Mouse (Mus musculus) hematopoietic stem cell, adult 5-6 weeks (primary cell): ENCODE results near the gene Adamts20. TPM values are rescaled to one million over a fixed set of nuclear protein-coding genes. Genes with fewer than 3 reads are reported as not detected.
A peak's percentile ranks its signal among the peaks of the same experiment; 100 is the strongest.
"Not testable (repeated sequence)": the region's sequence is repeated elsewhere in the genome, so short reads cannot be mapped to it uniquely, and the experiment has no call there.

Experiments
- ATAC-seq, 2 experiments: fragments of 125-278 bp in 1 of 2; replicated peaks in 1 of 2; 2 replicates each; pipeline ENCODE4 v1.8.0; 2016 to 2017; ENCODE audit warnings: inconsistent platforms in 2 of 2, mild to moderate bottlenecking in 2 of 2, moderate number of reproducible peaks in 2 of 2, low read depth in 1 of 2, moderate TSS enrichment in 1 of 2; ENCODE audit not compliant: low FRiP score in 2 of 2, poor library complexity in 2 of 2, severe bottlenecking in 2 of 2, insufficient read depth in 1 of 2, low TSS enrichment in 1 of 2
- total RNA-seq: library from RNA; stranded (forward); fragments of 172-1452, 232-1000 nt; gene quantifications from 2 replicates; pipeline ENCODE4 v1.2.3, GENCODE M21; 2017

Adamts20 gene
- total RNA-seq, 1 experiment from 2014 or later = not detected

GRCm38 (mm10) chr15:94404071-94404545 lies 61.1 kb downstream of the Adamts20 start:
- ATAC-seq = peak; percentile 41 to 44; a peak in 3 of 4 replicates

GRCm38 (mm10) chr15:94403461-94404070 lies 61.7 kb downstream of the Adamts20 start:
- ATAC-seq = peak in 1 of 2 experiments; percentile 23; a peak in 1 of 4 replicates

GRCm38 (mm10) chr15:94403018-94403417 lies 62.2 kb downstream of the Adamts20 start:
- ATAC-seq = 0 out of 4 replicates have a peak, but pooled peaks have one; percentile 7 to 8

- ATAC-seq = no peak
Observed at GRCm38 (mm10) chr15:94392737-94393136, 72.5 kb downstream of the Adamts20 start.

GRCm38 (mm10) chr15:94390127-94390526 lies 75.1 kb downstream of the Adamts20 start:
- ATAC-seq = not testable (repeated sequence)

- 0 out of 4 replicates have a peak, but pooled peaks of 1 of the 2 experiments have one; percentile 32 for ATAC-seq
Observed at GRCm38 (mm10) chr15:94379425-94379824, 85.8 kb downstream of the Adamts20 start.

- no peak for ATAC-seq
Observed at GRCm38 (mm10) chr15:94372548-94372947, 92.7 kb downstream of the Adamts20 start.

- ATAC-seq = no peak
Observed at GRCm38 (mm10) chr15:94349052-94349451, 116.2 kb downstream of the Adamts20 start.

- ATAC-seq = no peak
Observed at GRCm38 (mm10) chr15:94344317-94344716, 120.9 kb downstream of the Adamts20 start.

- ATAC-seq = peak; percentile 56 to 59; a peak in 2 of 4 replicates
Observed at GRCm38 (mm10) chr15:94342365-94342764, 122.9 kb downstream of the Adamts20 start.

- ATAC-seq = no peak
Observed at GRCm38 (mm10) chr15:94339011-94339410, 126.2 kb downstream of the Adamts20 start.

- ATAC-seq = no peak
Observed at GRCm38 (mm10) chr15:94334586-94334985, 130.6 kb downstream of the Adamts20 start.

GRCm38 (mm10) chr15:94326626-94327025 lies 138.6 kb downstream of the Adamts20 start:
- ATAC-seq = no peak

GRCm38 (mm10) chr15:94325509-94326181 lies 139.6 kb downstream of the Adamts20 start:
- no peak for ATAC-seq

GRCm38 (mm10) chr15:94316171-94316570 lies 149.0 kb downstream of the Adamts20 start:
- no peak for ATAC-seq

- no peak for ATAC-seq
Observed at GRCm38 (mm10) chr15:94309689-94310088, 155.5 kb downstream of the Adamts20 start.

GRCm38 (mm10) chr15:94307888-94308287 lies 157.3 kb downstream of the Adamts20 start:
- no peak for ATAC-seq

- no peak for ATAC-seq
Observed at GRCm38 (mm10) chr15:94303151-94303550, 162.1 kb downstream of the Adamts20 start.
